Mouse (Mus musculus): ENCODE results near the gene Rgs8.

Gene Rgs8

DNA sequence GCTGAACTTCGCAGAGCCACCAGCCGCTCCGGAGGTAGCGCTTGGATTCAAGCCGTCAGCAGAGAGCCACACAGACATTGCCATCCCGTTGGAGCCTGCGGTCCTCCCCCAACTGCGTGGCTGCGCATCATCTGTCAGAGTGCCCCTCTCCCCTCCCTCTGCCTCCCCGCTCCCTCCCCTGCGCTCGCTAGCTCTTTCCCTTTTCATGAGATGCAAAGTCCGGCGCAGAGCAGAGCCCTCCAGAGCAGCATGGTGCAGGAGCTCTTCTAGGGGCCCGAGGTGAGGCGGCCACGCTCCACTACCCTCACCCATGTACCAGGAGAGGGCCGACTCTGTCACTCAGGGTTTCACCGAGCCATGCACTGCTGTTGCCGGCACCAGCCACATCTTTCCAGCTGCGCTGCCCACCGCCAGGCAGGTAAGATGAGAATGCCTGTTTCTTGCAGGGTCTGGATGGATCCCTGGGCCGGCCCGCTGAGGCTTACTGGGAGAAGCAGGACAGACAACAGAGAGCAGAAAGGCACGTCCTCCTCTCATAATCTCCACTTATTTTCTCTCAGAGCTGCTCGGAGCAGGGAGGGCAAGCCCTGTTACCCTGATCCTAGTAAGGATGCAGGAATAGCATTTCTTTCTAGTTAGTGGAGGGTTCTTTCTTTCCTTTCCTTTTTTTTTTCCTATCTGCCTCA is at the start of gene Rgs8:
Rgs8 (plus strand) TSS at position 88 of the 686 bp plus-strand sequence.
- peak; percentile 73 for DNase-seq (ENCODE audit: inconsistent ontology term)

- no peak for DNase-seq (ENCODE audit: inconsistent ontology term)
Observed at GRCm38 (mm10) chr1:153617340-153617830, 35.4 kb upstream of the Rgs8 start.

DNA sequence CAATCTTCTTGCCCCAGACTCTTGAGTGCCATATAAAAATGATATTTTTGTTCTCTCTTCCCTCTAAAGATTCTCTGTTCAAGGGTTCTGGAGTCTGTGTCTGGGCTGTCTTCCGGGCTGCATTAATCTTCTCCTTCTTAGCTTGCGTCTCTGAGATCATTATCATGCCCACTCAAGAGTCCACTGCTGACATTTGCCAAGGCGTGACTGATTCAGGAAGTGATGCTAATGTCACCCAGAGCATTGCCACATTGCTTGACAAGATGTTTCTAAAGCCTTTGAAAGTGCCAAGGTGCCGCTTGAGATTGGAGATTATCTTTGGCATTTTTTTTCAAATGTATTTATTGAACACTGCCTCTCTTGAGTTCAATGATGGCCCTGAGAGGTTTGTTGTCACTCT is 29.8 kb upstream of the Rgs8 start:
- no peak for DNase-seq (ENCODE audit: inconsistent ontology term)

GRCm38 (mm10) chr1:153632686-153633085 is 20.1 kb upstream of the Rgs8 start:
- no peak for DNase-seq (ENCODE audit: inconsistent ontology term)

GRCm38 (mm10) chr1:153635056-153635455 is 17.8 kb upstream of the Rgs8 start:
- DNase-seq (ENCODE audit: inconsistent ontology term), result no peak

- DNase-seq (ENCODE audit: inconsistent ontology term), result peak; percentile 89
Observed at GRCm38 (mm10) chr1:153635521-153635920, 17.3 kb upstream of the Rgs8 start.

DNA sequence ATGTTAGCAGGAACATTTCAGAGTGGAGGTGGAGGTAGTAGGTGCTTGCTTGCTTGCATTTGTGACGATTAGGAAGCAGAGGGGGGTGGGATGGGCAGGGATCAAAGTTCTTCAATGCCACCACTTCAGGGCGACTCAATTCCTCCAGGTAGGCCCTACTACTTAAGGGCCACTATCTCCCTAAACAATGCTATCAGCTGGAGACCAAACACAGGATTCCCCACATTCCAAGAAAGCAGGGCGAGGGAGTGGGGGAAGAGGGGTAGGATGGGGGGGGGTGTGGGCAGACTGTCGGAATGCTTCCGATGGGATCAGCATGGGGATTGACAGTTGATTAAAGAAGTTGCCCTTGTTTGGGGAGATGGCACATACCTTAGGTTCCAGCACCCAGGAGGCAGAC is 16.0 kb upstream of the Rgs8 start:
- DNase-seq (ENCODE audit: inconsistent ontology term), result no peak

DNA sequence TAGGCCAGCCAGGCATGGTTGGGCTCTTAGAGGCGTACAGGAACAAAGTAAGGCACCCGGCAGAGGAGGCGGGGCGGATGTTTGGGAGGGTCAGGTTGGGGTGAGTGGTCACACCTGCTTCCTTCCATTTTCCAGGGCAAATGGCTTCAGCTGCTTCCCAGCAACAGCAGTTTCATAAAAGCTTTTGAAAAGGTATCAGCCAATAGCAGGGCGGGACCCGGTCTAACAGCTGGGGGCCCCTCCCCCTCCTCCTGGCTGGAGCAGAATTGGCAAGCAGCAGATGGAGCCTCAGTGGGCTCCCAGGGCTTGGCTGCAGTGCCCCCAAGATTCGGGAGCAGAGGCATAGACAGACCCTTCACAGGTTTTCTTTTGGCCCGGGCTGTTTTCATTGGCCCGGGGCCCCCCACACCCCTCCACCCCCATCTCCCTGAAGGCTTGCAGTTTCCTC is 11.3 kb upstream of the Rgs8 start:
- no peak for DNase-seq (ENCODE audit: inconsistent ontology term)

DNA sequence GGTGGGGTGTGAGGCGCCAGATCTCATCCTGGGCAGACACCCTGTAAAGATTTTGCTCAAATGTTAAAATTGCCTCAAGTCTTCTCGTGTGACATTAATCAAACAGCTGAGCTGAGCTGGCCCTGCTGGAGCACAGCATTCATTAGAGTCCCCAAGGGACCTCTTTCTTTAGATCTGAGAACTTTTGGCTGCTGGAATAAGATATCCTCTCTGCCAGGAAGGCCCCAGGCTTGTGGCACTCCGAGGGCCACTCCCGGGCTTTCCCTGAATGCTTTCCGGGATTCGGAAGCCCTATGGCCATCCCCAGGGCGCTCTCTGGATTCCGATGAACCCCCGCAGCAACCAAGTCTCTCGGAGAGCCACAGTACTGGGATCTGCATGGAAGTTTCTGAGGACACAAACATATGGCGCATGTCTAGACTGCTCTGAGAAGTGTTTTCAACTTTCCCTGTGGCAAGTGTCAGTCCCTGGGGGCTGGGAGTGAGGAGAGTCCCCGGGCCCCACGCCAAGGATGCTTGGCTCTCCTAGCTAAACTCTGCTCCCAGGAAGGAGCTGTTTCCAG is 10.8 kb upstream of the Rgs8 start:
- peak; percentile 62 for DNase-seq (ENCODE audit: inconsistent ontology term)

- DNase-seq (ENCODE audit: inconsistent ontology term), result peak; percentile 64
Observed at GRCm38 (mm10) chr1:153653674-153654073, 849 bp downstream of the Rgs8 start.

DNA sequence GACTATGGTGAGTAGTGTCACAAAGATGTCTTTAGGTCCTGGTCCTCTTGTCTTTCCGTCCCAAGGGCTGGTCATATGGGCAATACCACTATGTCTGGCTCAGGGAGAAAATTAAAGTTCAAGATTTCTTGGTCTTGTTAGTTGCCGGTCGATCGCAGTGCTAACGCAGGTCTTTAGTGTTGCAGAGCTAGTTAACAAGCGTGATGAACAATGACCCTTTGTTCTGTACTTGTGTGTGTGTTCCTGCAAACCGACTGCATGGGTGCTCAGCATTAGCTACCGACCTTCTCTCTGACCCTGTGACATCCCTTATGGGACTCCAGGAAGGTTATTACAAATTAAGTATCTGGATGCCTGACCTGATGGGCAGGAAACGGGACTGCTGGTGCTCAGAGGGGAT is 6.8 kb downstream of the Rgs8 start:
- DNase-seq (ENCODE audit: inconsistent ontology term), result no peak

GRCm38 (mm10) chr1:153660982-153661688 is 8.3 kb downstream of the Rgs8 start:
- DNase-seq (ENCODE audit: inconsistent ontology term), result peak; percentile 76

DNA sequence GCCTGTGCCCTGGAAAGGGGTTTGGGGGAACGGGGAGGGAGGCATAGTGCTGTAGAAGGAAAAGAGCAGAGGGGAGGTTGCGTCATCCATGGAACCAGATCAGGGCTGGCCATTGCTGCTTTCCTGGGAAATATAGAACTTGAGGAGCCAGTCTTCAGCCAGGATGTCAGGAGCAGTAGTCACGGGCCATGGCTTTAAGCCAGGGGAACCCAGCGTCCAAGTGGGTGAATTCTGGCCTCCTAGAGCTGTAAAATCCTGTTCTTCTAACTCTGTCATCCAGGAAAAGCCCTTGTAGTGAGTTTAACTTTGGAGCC is 8.8 kb downstream of the Rgs8 start:
- DNase-seq (ENCODE audit: inconsistent ontology term), result peak; percentile 66

GRCm38 (mm10) chr1:153662362-153662761 is 9.5 kb downstream of the Rgs8 start:
- DNase-seq (ENCODE audit: inconsistent ontology term), result no peak

DNA sequence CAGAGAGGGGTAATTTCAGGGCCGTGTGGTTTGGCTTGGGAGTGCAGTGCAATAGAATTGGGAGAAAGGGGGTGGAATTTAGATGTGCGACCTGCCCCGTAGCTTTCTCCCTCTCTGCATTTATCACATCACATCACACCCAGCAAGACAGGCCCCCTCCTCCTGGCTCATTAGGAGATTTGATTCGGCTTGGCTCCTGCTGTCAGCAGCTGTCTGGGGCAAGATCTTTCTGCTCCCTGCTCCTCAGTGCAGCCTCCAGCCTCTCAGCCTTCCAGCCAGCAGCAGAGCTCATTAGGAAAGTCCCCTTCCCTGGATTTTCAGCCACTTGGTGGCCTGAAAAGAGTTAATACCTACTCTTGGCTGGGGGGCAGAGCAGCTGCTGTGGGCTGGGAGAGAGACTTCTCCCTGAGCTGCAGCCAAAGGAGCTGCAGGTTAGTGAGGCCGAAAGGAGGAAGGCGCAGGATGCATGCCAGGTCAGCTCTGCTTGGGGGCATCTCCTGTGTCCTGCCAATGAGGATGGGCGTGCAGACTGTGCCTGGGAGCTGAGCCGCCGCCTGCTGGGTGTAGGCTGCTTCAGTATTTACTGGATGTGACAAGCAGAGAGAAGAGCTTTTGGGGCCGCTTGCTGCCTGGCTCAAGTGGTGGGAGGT is 12.4 kb downstream of the Rgs8 start:
- DNase-seq (ENCODE audit: inconsistent ontology term), result peak; percentile 78

DNA sequence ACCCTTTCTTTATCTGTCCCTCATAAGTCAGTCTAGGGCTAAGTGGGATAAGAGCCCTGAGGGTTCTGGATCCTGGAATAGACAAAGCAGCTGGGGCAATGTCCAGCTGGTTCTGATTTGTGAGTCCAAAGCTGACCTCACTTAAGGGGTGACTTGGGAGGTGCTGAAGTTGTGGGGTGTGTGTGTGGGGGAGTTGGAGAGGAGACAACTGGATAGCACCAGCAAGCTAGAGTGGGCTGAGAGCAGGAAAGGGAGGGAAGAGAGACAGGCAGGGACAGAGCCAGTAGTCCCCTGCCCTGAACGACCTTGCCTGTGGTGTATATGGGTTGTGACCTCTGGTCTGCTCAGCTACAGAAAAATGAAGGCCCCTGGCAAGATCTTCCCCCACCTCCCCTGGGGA is 13.4 kb downstream of the Rgs8 start:
- DNase-seq (ENCODE audit: inconsistent ontology term), result no peak

- DNase-seq (ENCODE audit: inconsistent ontology term), result no peak
Observed at GRCm38 (mm10) chr1:153667244-153667727, 14.5 kb downstream of the Rgs8 start.

- DNase-seq (ENCODE audit: inconsistent ontology term), result no peak
Observed at GRCm38 (mm10) chr1:153667781-153668180, 15.0 kb downstream of the Rgs8 start.

- DNase-seq (ENCODE audit: inconsistent ontology term), result peak; percentile 65
Observed at GRCm38 (mm10) chr1:153669086-153669485, 16.3 kb downstream of the Rgs8 start.

- no peak for DNase-seq (ENCODE audit: inconsistent ontology term)
Observed at GRCm38 (mm10) chr1:153669728-153670127, 16.9 kb downstream of the Rgs8 start.

- no peak for DNase-seq (ENCODE audit: inconsistent ontology term)
Observed at GRCm38 (mm10) chr1:153671352-153671751, 18.5 kb downstream of the Rgs8 start.

DNA sequence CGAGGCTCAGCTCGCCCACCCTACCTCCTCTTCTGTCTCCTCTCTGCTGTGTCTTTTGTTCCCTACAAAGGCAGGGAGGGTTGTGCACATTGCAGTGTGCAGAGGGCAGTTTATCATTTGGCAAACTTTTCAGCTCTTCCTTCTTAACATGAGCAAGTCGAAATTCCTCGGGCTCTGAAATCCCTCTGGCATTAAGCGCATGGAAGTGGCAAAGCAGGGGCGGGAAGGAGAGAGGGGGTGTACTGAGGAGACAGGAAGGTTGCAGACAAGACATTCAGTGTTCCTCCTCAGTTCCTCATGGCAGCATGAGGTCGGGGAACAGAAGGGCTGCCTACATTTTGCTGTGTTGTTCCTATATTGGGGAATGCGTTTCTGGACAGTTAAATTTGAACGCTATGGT is 19.9 kb downstream of the Rgs8 start:
- no peak for DNase-seq (ENCODE audit: inconsistent ontology term)

All from Muller cell, postnatal 12 days (primary cell).